Mouse (Mus musculus) adrenal gland, postnatal 4 days (tissue): ENCODE results near the gene Cdk8. TPM values are rescaled to one million over a fixed set of nuclear protein-coding genes. Genes with fewer than 3 reads are reported as not detected.

Experiments
- DNase-seq, 2 experiments: peaks; one replicate each; pipeline ENCODE4 v3.0.0; 2021 to 2022; ENCODE audit warnings: low spot score in 2 of 2, mixed read lengths in 2 of 2
- total RNA-seq, 2 experiments: library from RNA; stranded (reverse); gene quantifications; 2 replicates each; pipeline ENCODE4 v1.2.3; 2021

The Cdk8 gene
- total RNA-seq, 2 experiments from 2014 or later: 73.2 to 76.9 TPM

DNA sequence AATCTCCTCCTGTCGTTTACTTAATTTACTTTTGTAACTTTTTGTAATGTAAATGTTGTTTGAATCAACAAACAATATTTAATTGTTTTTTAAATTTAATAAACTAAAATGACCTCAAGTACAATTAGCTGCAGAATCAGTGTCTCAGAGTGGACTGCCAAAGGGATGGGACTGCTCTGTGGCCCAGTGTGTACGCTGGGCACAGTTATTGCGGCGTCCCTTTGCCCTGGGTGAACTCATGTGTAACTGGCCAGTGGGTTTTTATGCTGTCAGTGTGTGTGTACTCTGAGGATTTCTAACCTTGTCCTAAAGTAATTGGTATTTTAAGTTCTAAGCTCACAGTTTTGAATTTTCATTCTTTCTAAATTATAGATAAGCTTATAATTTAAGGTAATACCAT is 46.5 kb downstream of the Cdk8 start:
- DNase-seq: no peak

- no peak for DNase-seq
Observed at GRCm38 (mm10) chr5:146280012-146280411, 49.0 kb downstream of the Cdk8 start.

DNA sequence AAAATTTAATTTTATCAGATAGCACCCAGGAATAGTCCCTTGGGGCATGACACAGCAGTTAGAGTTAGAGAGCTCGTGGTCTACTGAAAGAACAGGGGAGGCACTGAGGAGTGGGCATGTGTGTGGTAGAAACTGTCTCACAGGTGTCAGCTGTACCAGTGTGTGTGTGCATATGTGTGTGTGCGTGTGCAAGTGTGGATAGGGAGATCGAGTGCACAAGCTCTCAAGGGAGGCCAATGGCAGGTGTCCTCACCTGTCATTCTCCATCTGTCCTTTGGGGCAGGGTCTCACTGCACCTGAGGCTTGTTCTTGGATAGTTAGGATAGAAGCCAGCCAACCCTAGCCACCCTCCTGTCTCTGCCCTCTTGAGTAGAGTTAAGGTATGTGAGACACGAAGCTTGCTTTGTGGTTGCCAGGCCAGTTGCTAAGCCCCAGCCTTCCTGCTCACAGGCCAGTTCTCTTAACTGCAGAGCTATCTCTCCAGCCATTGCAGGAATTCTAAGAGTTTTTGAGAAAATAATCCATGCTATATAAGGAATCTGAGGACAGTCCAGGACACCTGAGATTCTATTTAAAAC is 50.3 kb downstream of the Cdk8 start:
- no peak for DNase-seq

DNA sequence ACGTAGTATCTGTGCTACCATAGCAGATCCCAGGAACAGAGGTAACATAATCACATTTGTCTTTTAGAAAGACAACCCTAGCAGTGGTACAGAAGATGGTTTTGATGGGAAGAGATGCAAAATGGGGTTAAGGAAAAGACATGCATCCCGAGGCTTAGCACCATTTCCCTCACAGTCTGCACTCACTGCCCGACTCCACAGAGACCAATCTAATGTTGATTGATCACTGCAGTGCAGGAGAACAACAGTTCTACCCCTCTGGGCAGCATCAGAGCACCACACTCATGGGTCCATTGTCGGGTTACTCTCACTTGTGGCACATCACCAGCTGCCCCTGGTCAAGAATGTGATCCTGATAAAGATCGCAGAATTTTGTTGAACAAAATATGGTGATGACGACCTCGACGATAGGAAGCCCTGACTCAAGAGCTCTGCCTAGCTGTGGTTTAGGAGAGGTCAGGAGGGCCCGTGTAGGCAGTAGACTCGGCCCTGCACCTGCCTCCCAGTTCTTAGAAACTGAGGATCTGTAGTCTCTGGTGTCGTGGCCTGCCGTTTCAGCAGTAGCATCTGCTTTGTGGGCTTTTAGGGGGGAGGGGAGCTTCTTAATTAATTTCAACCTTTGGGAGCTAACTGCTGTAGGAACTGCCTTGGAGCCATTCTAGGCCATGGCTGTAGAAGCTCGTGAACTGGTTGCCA is 51.0 kb downstream of the Cdk8 start:
- DNase-seq: no peak

DNA sequence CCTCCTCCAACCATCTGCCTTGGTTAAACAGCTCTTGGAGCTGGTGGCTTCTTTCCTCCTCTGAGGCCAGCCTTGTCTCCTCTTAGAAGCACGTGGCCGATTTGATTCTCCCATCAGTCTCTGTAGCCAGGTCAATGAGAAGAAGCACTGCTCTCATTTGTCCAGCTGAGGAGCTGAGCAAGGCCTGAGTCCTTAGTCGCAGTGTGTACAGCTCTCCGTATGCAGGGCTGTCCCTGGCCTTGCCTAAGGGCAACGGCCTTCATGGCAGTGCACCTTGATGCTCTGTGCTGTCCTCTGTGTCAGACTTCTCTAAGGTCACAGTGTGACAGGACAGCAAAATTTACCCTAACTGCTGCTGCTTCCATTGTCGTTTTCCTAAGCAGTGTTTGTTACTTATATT is 52.9 kb downstream of the Cdk8 start:
- no peak for DNase-seq

DNA sequence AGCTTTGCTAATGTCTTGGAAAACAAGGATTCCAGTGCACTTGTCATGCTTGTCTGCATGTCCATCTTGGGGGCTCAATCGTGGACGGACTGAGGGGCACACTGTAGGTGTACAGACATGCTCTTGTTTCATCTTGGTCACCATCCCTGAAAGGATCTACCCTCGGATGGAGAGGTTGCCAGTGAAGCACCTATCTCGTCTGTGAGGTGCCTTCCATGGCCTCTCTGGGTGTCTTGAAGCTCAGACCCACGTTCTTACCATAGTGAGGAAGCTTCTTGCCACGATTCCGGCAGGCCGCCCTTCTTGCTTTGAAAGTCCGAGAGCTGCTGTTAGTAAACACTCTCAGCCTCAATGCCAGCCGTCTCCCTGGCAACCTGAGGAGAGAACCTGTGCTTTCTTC is 56.4 kb downstream of the Cdk8 start:
- no peak for DNase-seq

GRCm38 (mm10) chr5:146288048-146288501 is 57.0 kb downstream of the Cdk8 start:
- no peak for DNase-seq

GRCm38 (mm10) chr5:146289921-146290320 is 58.9 kb downstream of the Cdk8 start:
- no peak for DNase-seq

GRCm38 (mm10) chr5:146290446-146290845 is 59.4 kb downstream of the Cdk8 start:
- DNase-seq: no peak

GRCm38 (mm10) chr5:146291560-146291959 is 60.5 kb downstream of the Cdk8 start:
- no peak for DNase-seq

GRCm38 (mm10) chr5:146292896-146293680 is 62.1 kb downstream of the Cdk8 start:
- DNase-seq: no peak

- DNase-seq: no peak
Observed at GRCm38 (mm10) chr5:146293919-146294700, 63.1 kb downstream of the Cdk8 start.

GRCm38 (mm10) chr5:146294834-146295233 is 63.8 kb downstream of the Cdk8 start:
- DNase-seq: no peak

GRCm38 (mm10) chr5:146298807-146299519 is 67.9 kb downstream of the Cdk8 start:
- DNase-seq: no peak

DNA sequence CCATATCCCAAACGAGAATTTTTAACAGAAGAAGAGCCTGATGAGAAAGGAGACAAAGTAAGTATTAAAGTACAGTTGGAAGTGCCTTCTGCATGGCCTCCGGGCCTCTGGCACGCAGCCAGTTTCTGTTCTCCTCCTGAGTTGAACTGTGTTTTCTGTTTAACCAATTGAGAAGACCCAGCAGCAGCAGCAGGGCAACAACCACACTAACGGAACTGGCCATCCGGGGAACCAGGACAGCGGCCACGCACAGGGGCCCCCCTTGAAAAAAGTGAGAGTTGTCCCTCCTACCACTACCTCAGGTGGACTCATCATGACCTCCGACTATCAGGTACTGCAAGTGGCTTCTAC is 68.5 kb downstream of the Cdk8 start:
- peak; percentile 7 to 36 for DNase-seq

- DNase-seq: peak; percentile 29 to 52
Observed at GRCm38 (mm10) chr5:146303470-146303869, 72.4 kb downstream of the Cdk8 start.

GRCm38 (mm10) chr5:146307046-146307743 is 76.2 kb downstream of the Cdk8 start:
- DNase-seq: no peak

GRCm38 (mm10) chr5:146307744-146308096 is 76.7 kb downstream of the Cdk8 start:
- DNase-seq: no peak

- DNase-seq: no peak
Observed at GRCm38 (mm10) chr5:146314538-146314937, 83.5 kb downstream of the Cdk8 start.

DNA sequence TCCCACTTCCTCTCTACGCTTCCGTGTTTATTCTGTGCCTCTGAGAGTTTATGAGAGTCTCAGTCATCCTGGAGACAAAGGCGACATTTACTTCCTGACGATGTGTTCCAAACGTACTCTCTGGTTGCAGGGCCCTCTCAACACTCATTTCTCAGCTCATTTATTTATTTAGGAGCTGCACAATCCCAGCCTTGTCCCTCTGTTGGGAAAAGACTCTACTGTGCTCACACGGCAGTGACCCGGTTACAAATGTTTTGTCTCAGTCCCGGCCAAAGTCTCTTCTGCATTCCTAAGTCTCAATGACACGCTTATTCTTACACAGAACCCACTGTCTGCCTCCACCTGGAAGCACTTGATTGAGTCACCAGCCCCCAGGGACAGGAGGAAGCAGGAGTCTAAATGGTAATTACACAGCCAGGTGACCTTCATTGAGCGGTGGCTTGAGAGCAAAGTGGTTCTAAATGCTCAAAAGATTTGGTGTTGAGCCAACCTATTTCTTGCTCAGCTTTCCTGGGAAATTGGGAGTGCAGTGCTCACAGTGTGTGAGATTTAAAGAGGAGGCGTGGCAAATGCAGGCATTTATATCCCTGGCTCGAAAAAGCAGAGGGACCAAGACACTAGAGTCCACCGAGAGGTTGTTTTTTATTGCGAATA is 84.4 kb downstream of the Cdk8 start:
- DNase-seq: no peak
